Mouse (Mus musculus): ENCODE measurements around the gene Rdh16f1. TPM values are rescaled to one million over a fixed set of nuclear protein-coding genes. Genes with fewer than 3 reads are reported as not detected.
A peak's percentile ranks its signal among the peaks of the same experiment; 100 is the strongest.

The Rdh16f1 gene
- polyA plus RNA-seq (2014; fragmentation: Nextera tagmentation; extraction: Ambion mirVana), result 0.26 TPM in 1 of 2 replicates, not detected in the other

- no peak within 1 kb of the TSS for H3K27ac ChIP-seq (ENCODE audit: low read depth, low read length)
- no peak within 1 kb of the TSS for H3K9ac ChIP-seq (ENCODE audit: low read depth, low read length)
- no peak within 1 kb of the TSS for H3K4me2 ChIP-seq (replicated peaks; ENCODE audit: low read depth, low read length)
- H3K36me3 ChIP-seq (ENCODE audit: control insufficient read depth, insufficient read depth, low read length), result no peaks in the 10 kb centered on the region
- H3K9me3 ChIP-seq (ENCODE audit: control insufficient read depth, low read length), result peaks cover 3% of the 10 kb centered on the region; the same call in 1 of the 2 replicates
- H3K4me1 ChIP-seq (ENCODE audit: control insufficient read depth, insufficient read depth, low read length), result 0 out of 2 replicates have a peak, but pooled peaks cover 2% of the 10 kb centered on the region
- H3K27me3 ChIP-seq (ENCODE audit: control insufficient read depth, insufficient read depth, low read length), result no peaks in the 10 kb centered on the region
- no peak for ATAC-seq (ENCODE audit: low FRiP score, low TSS enrichment)
- WGBS, result 58% methylated on average over 9 of the region's 9 CpGs
- H3K4me3 ChIP-seq (ENCODE audit: low read length), result no peak within 1 kb of the TSS
These were observed at the start of gene Rdh16f1, which contains the start of gene Rdh1 for GRCm38 (mm10) chr10:127759181-127760110. Gene Rdh16f1, plus strand, starts transcription at chr10:127759787. Gene Rdh1, plus strand, starts transcription at chr10:127759721.

- no peak overlapping the region for H3K9ac ChIP-seq (ENCODE audit: low read depth, low read length)
- no peak overlapping the region for H3K4me2 ChIP-seq (replicated peaks; ENCODE audit: low read depth, low read length)
- no peak overlapping the region for H3K4me3 ChIP-seq (ENCODE audit: low read length)
- no peaks in the 10 kb centered on the region for H3K27me3 ChIP-seq (ENCODE audit: control insufficient read depth, insufficient read depth, low read length)
- H3K36me3 ChIP-seq (ENCODE audit: control insufficient read depth, insufficient read depth, low read length), result no peaks in the 10 kb centered on the region
- peaks cover 2% of the 10 kb centered on the region; the same call in 1 of the 2 replicates for H3K4me1 ChIP-seq (ENCODE audit: control insufficient read depth, insufficient read depth, low read length)
- no peak; the same call in 1 of the 2 replicates for ATAC-seq (ENCODE audit: low FRiP score, low TSS enrichment)
- H3K27ac ChIP-seq (ENCODE audit: low read depth, low read length), result no peak overlapping the region
- no peaks in the 10 kb centered on the region for H3K9me3 ChIP-seq (ENCODE audit: control insufficient read depth, low read length)
- 46% methylated on average over 13 of the region's 13 CpGs for WGBS
These were observed 49.3 kb upstream of the Rdh16f1 start for GRCm38 (mm10) chr10:127710331-127710730.

- no peak overlapping the region for H3K4me2 ChIP-seq (replicated peaks; ENCODE audit: low read depth, low read length)
- H3K27me3 ChIP-seq (ENCODE audit: control insufficient read depth, insufficient read depth, low read length), result no peaks in the 10 kb centered on the region
- no peak overlapping the region for H3K9ac ChIP-seq (ENCODE audit: low read depth, low read length)
- no peaks in the 10 kb centered on the region for H3K36me3 ChIP-seq (ENCODE audit: control insufficient read depth, insufficient read depth, low read length)
- H3K4me3 ChIP-seq (ENCODE audit: low read length), result no peak overlapping the region
- H3K4me1 ChIP-seq (ENCODE audit: control insufficient read depth, insufficient read depth, low read length), result peaks cover 6% of the 10 kb centered on the region
- H3K9me3 ChIP-seq (ENCODE audit: control insufficient read depth, low read length), result no peaks in the 10 kb centered on the region
- ATAC-seq (ENCODE audit: low FRiP score, low TSS enrichment), result no peak
- WGBS, result 90% methylated on average over 6 of the region's 6 CpGs
- no peak overlapping the region for H3K27ac ChIP-seq (ENCODE audit: low read depth, low read length)
These were observed 46.9 kb upstream of the Rdh16f1 start for GRCm38 (mm10) chr10:127712736-127713135.

- peak; percentile 61 for ATAC-seq (ENCODE audit: low FRiP score, low TSS enrichment)
- 4% methylated on average over 20 of the region's 20 CpGs for WGBS
- Histone ChIP-seq H3K36me3 (ENCODE audit: control insufficient read depth, insufficient read depth, low read length) (no peaks in the 10 kb centered on the region), H3K9ac (ENCODE audit: low read depth, low read length) (peak overlapping the region; percentile 34; the same call in 1 of the 2 replicates), H3K27me3 (ENCODE audit: control insufficient read depth, insufficient read depth, low read length) (peaks cover 6% of the 10 kb centered on the region; the same call in 1 of the 2 replicates), H3K4me2 (replicated peaks; ENCODE audit: low read depth, low read length) (peak overlapping the region; percentile 35), H3K4me1 (ENCODE audit: control insufficient read depth, insufficient read depth, low read length) (peaks cover 22% of the 10 kb centered on the region), H3K4me3 (ENCODE audit: low read length) (peak overlapping the region; percentile 12; the same call in 1 of the 2 replicates), H3K9me3 (ENCODE audit: control insufficient read depth, low read length) (no peaks in the 10 kb centered on the region), H3K27ac (ENCODE audit: low read depth, low read length) (peak overlapping the region; percentile 71)
These were observed 37.7 kb upstream of the Rdh16f1 start for GRCm38 (mm10) chr10:127721671-127722418.

GRCm38 (mm10) chr10:127724178-127724577, 35.4 kb upstream of the Rdh16f1 start, which contains the start of gene Tac2:
Gene Tac2, plus strand, starts transcription at chr10:127724478.
- no peak within 1 kb of the TSS for H3K27ac ChIP-seq (ENCODE audit: low read depth, low read length)
- no peaks in the 10 kb centered on the region for H3K36me3 ChIP-seq (ENCODE audit: control insufficient read depth, insufficient read depth, low read length)
- H3K4me2 ChIP-seq (replicated peaks; ENCODE audit: low read depth, low read length), result no peak within 1 kb of the TSS
- peaks cover 6% of the 10 kb centered on the region; the same call in 1 of the 2 replicates for H3K27me3 ChIP-seq (ENCODE audit: control insufficient read depth, insufficient read depth, low read length)
- H3K4me1 ChIP-seq (ENCODE audit: control insufficient read depth, insufficient read depth, low read length), result peaks cover 18% of the 10 kb centered on the region
- 86% methylated on average over 3 of the region's 3 CpGs for WGBS
- no peak within 1 kb of the TSS for H3K9ac ChIP-seq (ENCODE audit: low read depth, low read length)
- no peaks in the 10 kb centered on the region for H3K9me3 ChIP-seq (ENCODE audit: control insufficient read depth, low read length)
- no peak within 1 kb of the TSS for H3K4me3 ChIP-seq (ENCODE audit: low read length)
- ATAC-seq (ENCODE audit: low FRiP score, low TSS enrichment), result no peak

GRCm38 (mm10) chr10:127725136-127725535, 34.5 kb upstream of the Rdh16f1 start:
- H3K36me3 ChIP-seq (ENCODE audit: control insufficient read depth, insufficient read depth, low read length), result no peaks in the 10 kb centered on the region
- no peak overlapping the region for H3K4me3 ChIP-seq (ENCODE audit: low read length)
- 80% methylated on average over 4 of the region's 4 CpGs for WGBS
- peaks cover 18% of the 10 kb centered on the region for H3K4me1 ChIP-seq (ENCODE audit: control insufficient read depth, insufficient read depth, low read length)
- no peak overlapping the region for H3K4me2 ChIP-seq (replicated peaks; ENCODE audit: low read depth, low read length)
- no peak overlapping the region for H3K27ac ChIP-seq (ENCODE audit: low read depth, low read length)
- no peak overlapping the region for H3K9ac ChIP-seq (ENCODE audit: low read depth, low read length)
- ATAC-seq (ENCODE audit: low FRiP score, low TSS enrichment), result no peak
- peaks cover 6% of the 10 kb centered on the region; the same call in 1 of the 2 replicates for H3K27me3 ChIP-seq (ENCODE audit: control insufficient read depth, insufficient read depth, low read length)
- H3K9me3 ChIP-seq (ENCODE audit: control insufficient read depth, low read length), result no peaks in the 10 kb centered on the region

GRCm38 (mm10) chr10:127728437-127728836, 31.1 kb upstream of the Rdh16f1 start:
- H3K27ac ChIP-seq (ENCODE audit: low read depth, low read length), result no peak overlapping the region
- no peak overlapping the region for H3K4me3 ChIP-seq (ENCODE audit: low read length)
- WGBS, result 80% methylated on average over 8 of the region's 8 CpGs
- H3K4me1 ChIP-seq (ENCODE audit: control insufficient read depth, insufficient read depth, low read length), result 0 out of 2 replicates have a peak, but pooled peaks cover 4% of the 10 kb centered on the region
- no peaks in the 10 kb centered on the region for H3K27me3 ChIP-seq (ENCODE audit: control insufficient read depth, insufficient read depth, low read length)
- H3K4me2 ChIP-seq (replicated peaks; ENCODE audit: low read depth, low read length), result no peak overlapping the region
- no peak overlapping the region for H3K9ac ChIP-seq (ENCODE audit: low read depth, low read length)
- H3K36me3 ChIP-seq (ENCODE audit: control insufficient read depth, insufficient read depth, low read length), result no peaks in the 10 kb centered on the region
- no peaks in the 10 kb centered on the region for H3K9me3 ChIP-seq (ENCODE audit: control insufficient read depth, low read length)
- ATAC-seq (ENCODE audit: low FRiP score, low TSS enrichment), result no peak

GRCm38 (mm10) chr10:127730285-127730932, 29.2 kb upstream of the Rdh16f1 start:
- WGBS, result 67% methylated on average over 11 of the region's 11 CpGs
- no peak overlapping the region for H3K27ac ChIP-seq (ENCODE audit: low read depth, low read length)
- no peaks in the 10 kb centered on the region for H3K9me3 ChIP-seq (ENCODE audit: control insufficient read depth, low read length)
- H3K27me3 ChIP-seq (ENCODE audit: control insufficient read depth, insufficient read depth, low read length), result no peaks in the 10 kb centered on the region
- no peak for ATAC-seq (ENCODE audit: low FRiP score, low TSS enrichment)
- H3K9ac ChIP-seq (ENCODE audit: low read depth, low read length), result no peak overlapping the region
- no peak overlapping the region for H3K4me3 ChIP-seq (ENCODE audit: low read length)
- H3K36me3 ChIP-seq (ENCODE audit: control insufficient read depth, insufficient read depth, low read length), result no peaks in the 10 kb centered on the region
- no peak overlapping the region for H3K4me2 ChIP-seq (replicated peaks; ENCODE audit: low read depth, low read length)
- H3K4me1 ChIP-seq (ENCODE audit: control insufficient read depth, insufficient read depth, low read length), result 0 out of 2 replicates have a peak, but pooled peaks cover 4% of the 10 kb centered on the region

Measured in kidney, embryonic 14.5 days (tissue).